Mouse (Mus musculus) layer of hippocampus, postnatal 10 days (tissue): ENCODE measurements around the gene Adgrl3. TPM values are rescaled to one million over a fixed set of nuclear protein-coding genes. Genes with fewer than 3 reads are reported as not detected.

Experiments
- DNase-seq, 2 experiments: peaks; one replicate each; pipeline ENCODE4 v3.0.0; 2021; ENCODE audit warnings: low spot score in 2 of 2
- total RNA-seq, 2 experiments: library from RNA; stranded (reverse); gene quantifications; 2 replicates each; pipeline ENCODE4 v1.2.3; 2021

The Adgrl3 gene
- total RNA-seq, 2 experiments from 2014 or later, result 194 to 218 TPM

GRCm38 (mm10) chr5:81225486-81225885 is 205.5 kb downstream of the Adgrl3 start:
- no peak for DNase-seq

GRCm38 (mm10) chr5:81227256-81227655 is 207.3 kb downstream of the Adgrl3 start:
- no peak for DNase-seq

GRCm38 (mm10) chr5:81248724-81249123 is 228.8 kb downstream of the Adgrl3 start:
- no peak for DNase-seq

GRCm38 (mm10) chr5:81256091-81256490 is 236.2 kb downstream of the Adgrl3 start:
- DNase-seq, result no peak

GRCm38 (mm10) chr5:81269689-81270088 is 249.8 kb downstream of the Adgrl3 start:
- no peak for DNase-seq

- DNase-seq, result no peak
These were observed 255.6 kb downstream of the Adgrl3 start for GRCm38 (mm10) chr5:81275346-81276047.

- no peak for DNase-seq
These were observed 259.3 kb downstream of the Adgrl3 start for GRCm38 (mm10) chr5:81279246-81279645.

- DNase-seq, result no peak
These were observed 265.7 kb downstream of the Adgrl3 start for GRCm38 (mm10) chr5:81285643-81286042.

GRCm38 (mm10) chr5:81301874-81302273 is 281.9 kb downstream of the Adgrl3 start:
- DNase-seq, result no peak

GRCm38 (mm10) chr5:81317406-81318112 is 297.6 kb downstream of the Adgrl3 start:
- DNase-seq, result no peak

- no peak for DNase-seq
These were observed 301.5 kb downstream of the Adgrl3 start for GRCm38 (mm10) chr5:81321276-81321934.

- DNase-seq, result no peak
These were observed 302.1 kb downstream of the Adgrl3 start for GRCm38 (mm10) chr5:81322064-81322463.

- DNase-seq, result no peak
These were observed 307.0 kb downstream of the Adgrl3 start for GRCm38 (mm10) chr5:81326916-81327315.

- no peak for DNase-seq
These were observed 307.5 kb downstream of the Adgrl3 start for GRCm38 (mm10) chr5:81327392-81327791.

GRCm38 (mm10) chr5:81329571-81329971 is 309.6 kb downstream of the Adgrl3 start:
- DNase-seq, result no peak

GRCm38 (mm10) chr5:81344330-81344729 is 324.4 kb downstream of the Adgrl3 start:
- DNase-seq, result no peak

GRCm38 (mm10) chr5:81345096-81345435 is 325.1 kb downstream of the Adgrl3 start:
- DNase-seq, result no peak

- DNase-seq, result no peak
These were observed 325.6 kb downstream of the Adgrl3 start for GRCm38 (mm10) chr5:81345436-81346131.

GRCm38 (mm10) chr5:81347571-81347970 is 327.6 kb downstream of the Adgrl3 start:
- no peak for DNase-seq

GRCm38 (mm10) chr5:81359560-81359959 is 339.6 kb downstream of the Adgrl3 start:
- no peak for DNase-seq

- DNase-seq, result no peak
These were observed 344.3 kb downstream of the Adgrl3 start for GRCm38 (mm10) chr5:81364198-81364643.

GRCm38 (mm10) chr5:81365250-81365649 is 345.3 kb downstream of the Adgrl3 start:
- no peak for DNase-seq
